Mouse (Mus musculus): ENCODE results near the gene Cotl1.

- TF ChIP-seq MAX (IDR thresholded peaks at IDR 0.05; ENCODE audit: low read depth) (no peak), POLR2A (IDR thresholded peaks at IDR 0.05; ENCODE audit: insufficient read length, low read depth) (no peak)
Measured at GRCm38 (mm10) chr8:119801168-119801567, 39.2 kb downstream of the Cotl1 start.

Data from myocyte (in vitro differentiated cells).